Mouse (Mus musculus) liver, embryonic 11.5 days (tissue): ENCODE results near the gene Gm20219. TPM values are rescaled to one million over a fixed set of nuclear protein-coding genes. Genes with fewer than 3 reads are reported as not detected.

Experiments
- ATAC-seq: fragments of 200-750 bp; cut with Nextera tagmentation; replicated peaks from 2 replicates; pipeline ENCODE4 v1.8.0; 2017; ENCODE audit warnings: moderate number of reproducible peaks, mild to moderate bottlenecking, moderate TSS enrichment, moderate library complexity; ENCODE audit not compliant: low FRiP score
- DNase-seq: peaks from one replicate; pipeline ENCODE4 v3.0.0-alpha.2; 2017; ENCODE audit warnings: low spot score
- H3K27ac ChIP-seq: fragments of 300-500 bp; sonication (generic); 2 replicates; pipeline ENCODE4 v1.5.1; 2014; ENCODE audit warnings: mild to moderate bottlenecking, low read depth, low read length, control low read depth
- H3K27me3 ChIP-seq: fragments of 300-500 bp; sonication (generic); replicated peaks from 2 replicates; pipeline ENCODE4 v1.6.1; 2014; ENCODE audit warnings: low read length, mixed read lengths; ENCODE audit not compliant: control insufficient read depth, insufficient read depth
- H3K36me3 ChIP-seq: fragments of 300-500 bp; sonication (generic); 2 replicates; pipeline ENCODE4 v1.6.1; 2014; ENCODE audit warnings: mild to moderate bottlenecking, low read length, moderate library complexity, mixed read lengths; ENCODE audit not compliant: control insufficient read depth, insufficient read depth
- H3K4me1 ChIP-seq: fragments of 300-500 bp; sonication (generic); replicated peaks from 2 replicates; pipeline ENCODE4 v1.6.1; 2014; ENCODE audit warnings: low read length, mixed read lengths; ENCODE audit not compliant: control insufficient read depth, insufficient read depth
- H3K4me2 ChIP-seq: fragments of 300-500 bp; sonication (generic); 2 replicates; pipeline ENCODE4 v1.6.1; 2014; ENCODE audit warnings: mild to moderate bottlenecking, control low read depth, moderate library complexity
- H3K4me3 ChIP-seq: fragments of 300-500 bp; sonication (generic); 2 replicates; pipeline ENCODE4 v1.5.1; 2014; ENCODE audit warnings: low read depth, low read length, control low read depth
- H3K9ac ChIP-seq: fragments of 300-500 bp; sonication (generic); 2 replicates; pipeline ENCODE4 v1.6.1; 2014; ENCODE audit warnings: low read depth, low read length, control low read depth
- H3K9me3 ChIP-seq: fragments of 300-500 bp; sonication (generic); 2 replicates; pipeline ENCODE4 v1.6.1; 2016; ENCODE audit warnings: low read length, inconsistent platforms, mixed read lengths; ENCODE audit not compliant: control insufficient read depth
- WGBS: fragments of 180-500 bp; shearing (Covaris S2); extraction: QIAGEN DNeasy Blood & Tissue Kit; methylation state at CpG from one replicate; pipeline ENCODE4 v1.1.7; 2014; 5-methylcytosine and 5-hydroxymethylcytosine counted together
- polyA plus RNA-seq: library from polyadenylated mRNA; unstranded; fragments of >200 nt; fragmentation: Nextera tagmentation; extraction: Ambion mirVana; gene quantifications from 2 replicates; pipeline ENCODE4 v1.2.1, GENCODE M21; 2014

Gene Gm20219
- polyA plus RNA-seq, 1 experiment from 2014 or later, result 0.44 TPM

- ATAC-seq (no peak), DNase-seq (no peak)
- 94% methylated on average over 29 of the region's 29 CpGs for WGBS
- Histone ChIP-seq H3K36me3 (peaks cover 86% of the 10 kb centered on the region), H3K4me3 (no peak overlapping the region), H3K4me2 (no peak overlapping the region), H3K9ac (no peak overlapping the region), H3K27me3 (no peaks in the 10 kb centered on the region), H3K27ac (no peak overlapping the region), H3K9me3 (no peaks in the 10 kb centered on the region), H3K4me1 (no peaks in the 10 kb centered on the region)
Observed at GRCm38 (mm10) chr17:56566293-56566692, 12.1 kb upstream of the Gm20219 start.

- Histone ChIP-seq H3K36me3 (peaks cover 57% of the 10 kb centered on the region), H3K27me3 (no peaks in the 10 kb centered on the region), H3K4me2 (no peak overlapping the region), H3K9me3 (no peaks in the 10 kb centered on the region), H3K27ac (no peak overlapping the region), H3K9ac (no peak overlapping the region), H3K4me3 (no peak overlapping the region), H3K4me1 (no peaks in the 10 kb centered on the region)
- no peak for ATAC-seq
- WGBS, result 93% methylated on average over 2 of the region's 2 CpGs
- DNase-seq, result no peak
Observed at GRCm38 (mm10) chr17:56561866-56562265, 7.7 kb upstream of the Gm20219 start.

GRCm38 (mm10) chr17:56560131-56560530 is 5.9 kb upstream of the Gm20219 start:
- no peaks in the 10 kb centered on the region for H3K27me3 ChIP-seq
- no peak overlapping the region for H3K4me2 ChIP-seq
- no peak overlapping the region for H3K9ac ChIP-seq
- H3K36me3 ChIP-seq, result peaks cover 39% of the 10 kb centered on the region
- no peak overlapping the region for H3K4me3 ChIP-seq
- 57% methylated on average over 1 of the region's 1 CpGs for WGBS
- DNase-seq (no peak), ATAC-seq (no peak)
- H3K27ac ChIP-seq, result no peak overlapping the region
- H3K4me1 ChIP-seq, result no peaks in the 10 kb centered on the region
- H3K9me3 ChIP-seq, result no peaks in the 10 kb centered on the region

- H3K36me3 ChIP-seq, result peaks cover 32% of the 10 kb centered on the region
- no peak overlapping the region for H3K9ac ChIP-seq
- no peak overlapping the region for H3K27ac ChIP-seq
- DNase-seq (no peak), ATAC-seq (no peak)
- WGBS, result 72% methylated on average over 3 of the region's 3 CpGs
- H3K9me3 ChIP-seq, result no peaks in the 10 kb centered on the region
- no peaks in the 10 kb centered on the region for H3K4me1 ChIP-seq
- H3K4me2 ChIP-seq, result no peak overlapping the region
- H3K4me3 ChIP-seq, result no peak overlapping the region
- no peaks in the 10 kb centered on the region for H3K27me3 ChIP-seq
Observed at GRCm38 (mm10) chr17:56559386-56559785, 5.2 kb upstream of the Gm20219 start.

- DNase-seq (peak; percentile 64), ATAC-seq (peak; percentile 40)
- Histone ChIP-seq H3K9me3 (no peaks in the 10 kb centered on the region), H3K9ac (no peak overlapping the region), H3K27ac (no peak overlapping the region), H3K36me3 (peaks cover 23% of the 10 kb centered on the region), H3K4me3 (no peak overlapping the region), H3K4me1 (no peaks in the 10 kb centered on the region; the same call in 1 of the 2 replicates), H3K4me2 (no peak overlapping the region), H3K27me3 (no peaks in the 10 kb centered on the region)
- 16% methylated on average over 3 of the region's 3 CpGs for WGBS
Observed at GRCm38 (mm10) chr17:56558448-56558847, 4.3 kb upstream of the Gm20219 start.

- no peaks in the 10 kb centered on the region for H3K9me3 ChIP-seq
- no peaks in the 10 kb centered on the region for H3K27me3 ChIP-seq
- DNase-seq (peak; percentile 69), ATAC-seq (peak; percentile 45; the same call in 1 of the 2 replicates)
- H3K36me3 ChIP-seq, result no peaks in the 10 kb centered on the region
- no peaks in the 10 kb centered on the region; the same call in 1 of the 2 replicates for H3K4me1 ChIP-seq
- H3K4me2 ChIP-seq, result no peak overlapping the region
- no peak overlapping the region for H3K9ac ChIP-seq
- WGBS, result 50% methylated on average over 5 of the region's 5 CpGs
- no peak overlapping the region for H3K27ac ChIP-seq
- no peak overlapping the region for H3K4me3 ChIP-seq
Observed at GRCm38 (mm10) chr17:56552781-56553363, 1.3 kb downstream of the Gm20219 start.

GRCm38 (mm10) chr17:56551841-56552581 is 2.2 kb downstream of the Gm20219 start:
- Histone ChIP-seq H3K36me3 (no peaks in the 10 kb centered on the region), H3K27ac (no peak overlapping the region), H3K9me3 (no peaks in the 10 kb centered on the region), H3K4me2 (no peak overlapping the region), H3K27me3 (no peaks in the 10 kb centered on the region), H3K9ac (no peak overlapping the region), H3K4me3 (no peak overlapping the region), H3K4me1 (no peaks in the 10 kb centered on the region; the same call in 1 of the 2 replicates)
- ATAC-seq (no peak), DNase-seq (no peak)
- WGBS, result 76% methylated on average over 6 of the region's 6 CpGs

- no peaks in the 10 kb centered on the region for H3K36me3 ChIP-seq
- H3K9me3 ChIP-seq, result no peaks in the 10 kb centered on the region
- no peak overlapping the region for H3K4me2 ChIP-seq
- no peaks in the 10 kb centered on the region for H3K27me3 ChIP-seq
- H3K4me1 ChIP-seq, result no peaks in the 10 kb centered on the region; the same call in 1 of the 2 replicates
- ATAC-seq (no peak), DNase-seq (no peak)
- no peak overlapping the region for H3K27ac ChIP-seq
- 71% methylated on average over 12 of the region's 12 CpGs for WGBS
- H3K9ac ChIP-seq, result no peak overlapping the region
- no peak overlapping the region for H3K4me3 ChIP-seq
Observed at GRCm38 (mm10) chr17:56550784-56551475, 3.3 kb downstream of the Gm20219 start.
